Mouse (Mus musculus) spleen, adult 2 months (tissue): ENCODE results near the gene March6. TPM values are rescaled to one million over a fixed set of nuclear protein-coding genes. Genes with fewer than 3 reads are reported as not detected.

ENCODE experiments used
- DNase-seq, 2 experiments: peaks; one replicate each; pipeline versions ENCODE4 v3.0.0 to v3.0.0-alpha.2; 2012 to 2021; ENCODE audit warnings: low spot score in 2 of 2, low read depth in 1 of 2
- H3K27ac ChIP-seq: fragments of 200-500 bp; 2 replicates; pipeline ENCODE4 v1.5.1; 2012; ENCODE audit warnings: low read length, inconsistent platforms; ENCODE audit not compliant: insufficient read depth
- H3K27me3 ChIP-seq: fragments of 200-500 bp; 2 replicates; pipeline ENCODE4 v1.6.1; 2012; ENCODE audit warnings: mild to moderate bottlenecking, moderate library complexity, low read length, inconsistent platforms; ENCODE audit not compliant: control insufficient read depth, insufficient read depth
- H3K36me3 ChIP-seq: fragments of 200-500 bp; 2 replicates; pipeline ENCODE4 v1.6.1; 2012; ENCODE audit warnings: mild to moderate bottlenecking, low read length, inconsistent platforms; ENCODE audit not compliant: control insufficient read depth, insufficient read depth
- H3K4me1 ChIP-seq: fragments of 200-500 bp; 2 replicates; pipeline ENCODE4 v1.6.1; 2011; ENCODE audit warnings: inconsistent platforms; ENCODE audit not compliant: control insufficient read depth, insufficient read depth, insufficient read length
- H3K4me3 ChIP-seq: fragments of 200-500 bp; 2 replicates; pipeline ENCODE4 v1.5.1; 2011; ENCODE audit warnings: mild to moderate bottlenecking, inconsistent platforms; ENCODE audit not compliant: insufficient read depth, insufficient read length; ENCODE audit errors: extremely low read depth
- CTCF ChIP-seq: fragments of 200-500 bp; IDR thresholded peaks from 2 replicates; pipeline ENCODE4 v1.5.1; 2011; ENCODE audit warnings: mild to moderate bottlenecking, inconsistent platforms; ENCODE audit not compliant: insufficient read depth, insufficient read length, insufficient replicate concordance; ENCODE audit errors: extremely low read depth
- POLR2A ChIP-seq: fragments of 200-500 bp; IDR thresholded peaks from 2 replicates; pipeline ENCODE4 v1.6.1; 2011; ENCODE audit warnings: low read depth, low read length, inconsistent platforms
- WGBS: fragments of 180-500 bp; shearing (Covaris S2); methylation state at CpG from one replicate; pipeline ENCODE4 v1.1.7; 2018; 5-methylcytosine and 5-hydroxymethylcytosine counted together
- polyA plus RNA-seq: library from polyadenylated mRNA; depleted of rRNA; stranded (reverse); fragments of >200 nt; gene quantifications from 2 replicates; pipeline ENCODE4 v1.2.3, GENCODE M21; 2012; rRNA removed

Gene March6
- 8.5 and 8.7 TPM in 2 replicates for polyA plus RNA-seq

DNA sequence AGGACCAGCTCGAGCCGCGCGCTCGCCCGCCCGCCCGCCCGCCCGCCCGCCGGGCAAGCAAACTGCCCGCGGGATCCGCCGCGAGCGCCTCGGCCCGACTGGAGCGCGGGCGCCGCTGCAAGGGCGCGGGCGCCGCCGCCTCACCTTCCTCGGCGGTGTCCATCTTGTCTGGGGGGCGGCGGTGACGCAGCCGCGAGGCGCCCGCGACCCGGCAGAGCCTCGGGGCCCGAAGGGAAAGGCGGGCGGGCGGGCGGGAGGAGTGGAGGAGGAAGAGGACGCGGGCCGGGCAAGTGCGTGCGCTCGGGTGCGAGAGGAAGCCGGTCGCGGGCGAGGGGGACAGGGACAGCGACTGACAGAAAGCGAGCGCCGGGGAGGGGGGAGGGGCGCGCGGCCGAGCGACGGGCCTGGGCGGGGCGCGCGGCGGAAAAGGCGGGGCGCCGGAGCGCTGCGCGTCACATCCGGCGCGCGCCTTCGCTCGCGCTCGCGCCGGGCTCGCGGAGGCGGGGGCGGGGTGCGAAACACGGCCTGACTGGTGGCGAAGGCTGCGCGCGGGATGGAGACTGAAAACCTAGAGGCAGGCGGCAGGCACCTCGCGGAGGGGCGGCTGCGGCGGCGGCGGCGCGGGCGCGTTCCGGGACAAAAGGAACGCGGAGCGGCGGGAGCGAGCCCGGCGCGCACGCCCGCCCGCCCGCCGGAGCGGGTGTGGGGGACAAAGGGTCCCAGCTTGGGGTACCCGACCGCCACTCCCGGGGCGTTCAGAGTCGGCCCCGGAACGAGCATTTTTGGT is at the start of gene March6:
Gene March6, minus strand, starts transcription at position 395 of the 787 bp plus-strand sequence.
- WGBS, result under 1% methylated on average over 117 of the region's 132 CpGs
- Histone ChIP-seq H3K4me1 (no peaks in the 10 kb centered on the region; the same call in 1 of the 2 replicates), H3K27me3 (no peaks in the 10 kb centered on the region), H3K4me3 (peak within 1 kb of the TSS; percentile 80), H3K36me3 (no peaks in the 10 kb centered on the region), H3K27ac (peak within 1 kb of the TSS; percentile 95)
- TF ChIP-seq POLR2A (peak; percentile 65), CTCF (no peak)
- peak; percentile 76 to 87 for DNase-seq

DNA sequence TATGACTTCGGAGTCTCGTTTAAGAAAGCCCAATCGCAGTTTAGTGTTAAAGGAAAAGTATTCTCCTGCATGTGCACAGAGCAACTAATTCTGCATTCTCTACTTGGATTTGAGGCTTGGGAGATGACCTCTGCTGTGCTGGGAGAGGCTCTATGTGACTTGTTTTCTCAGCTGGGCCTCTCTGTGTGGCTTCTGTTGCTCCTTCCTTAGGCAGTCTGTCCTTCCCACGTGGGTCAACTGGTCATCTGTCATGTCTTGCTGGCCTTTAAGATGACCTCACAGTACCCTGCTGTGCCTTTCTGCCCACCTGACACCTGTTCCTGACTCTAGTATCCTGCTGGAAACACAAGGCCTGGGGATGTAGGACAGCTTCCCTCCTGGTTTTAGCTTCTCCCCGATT is 45.2 kb upstream of the March6 start:
- H3K36me3 ChIP-seq, result no peaks in the 10 kb centered on the region
- TF ChIP-seq POLR2A (no peak), CTCF (no peak)
- no peaks in the 10 kb centered on the region for H3K27me3 ChIP-seq
- no peak overlapping the region for H3K27ac ChIP-seq
- H3K4me3 ChIP-seq, result no peak overlapping the region
- H3K4me1 ChIP-seq, result peaks cover 12% of the 10 kb centered on the region
- no peak for DNase-seq
- 89% methylated on average over 5 of the region's 5 CpGs for WGBS

DNA sequence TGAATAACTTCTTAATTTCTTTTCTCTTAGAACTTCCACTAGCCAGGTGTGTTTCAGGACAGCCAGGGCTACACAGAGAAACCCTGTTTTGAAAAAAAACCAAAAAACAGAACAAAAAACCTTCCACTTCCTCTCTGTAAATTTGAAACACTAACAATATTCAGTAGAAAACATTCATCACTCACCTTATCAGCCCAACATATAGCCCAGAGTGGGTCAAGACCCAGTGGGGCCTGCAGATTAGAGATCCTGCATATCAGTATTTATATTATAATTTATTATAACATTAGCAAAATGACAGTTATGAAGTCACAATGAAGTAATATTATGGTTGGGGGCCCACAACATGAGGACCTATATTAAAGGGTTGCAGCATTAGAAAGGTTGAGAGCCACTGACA is 42.8 kb upstream of the March6 start:
- no peaks in the 10 kb centered on the region for H3K27me3 ChIP-seq
- no peaks in the 10 kb centered on the region for H3K36me3 ChIP-seq
- H3K4me1 ChIP-seq, result peaks cover 12% of the 10 kb centered on the region
- no peak overlapping the region for H3K27ac ChIP-seq
- H3K4me3 ChIP-seq, result no peak overlapping the region
- no peak for TF ChIP-seq CTCF
- no peak for TF ChIP-seq POLR2A
- DNase-seq, result no peak

DNA sequence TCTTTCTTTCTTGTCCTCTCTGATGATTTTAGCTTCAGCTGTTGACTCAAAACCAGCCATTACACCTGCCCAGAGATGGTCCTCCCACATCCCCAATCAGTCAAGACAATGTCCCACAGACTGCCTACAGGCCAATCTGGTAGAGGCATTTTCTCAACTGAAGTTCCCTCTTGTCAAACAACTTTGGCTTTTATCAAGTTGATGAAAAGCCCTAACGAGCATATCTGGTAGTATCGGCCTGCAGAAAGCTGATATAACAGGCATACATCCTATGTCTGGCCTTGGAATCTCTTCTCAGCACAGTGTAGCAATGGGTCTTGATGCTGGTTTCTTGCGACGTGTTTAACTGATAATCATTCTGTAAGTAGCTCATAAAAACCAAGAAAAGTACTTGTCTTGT is 42.4 kb upstream of the March6 start:
- WGBS, result 82% methylated on average over 4 of the region's 4 CpGs
- H3K4me1 ChIP-seq, result peaks cover 12% of the 10 kb centered on the region
- no peaks in the 10 kb centered on the region for H3K27me3 ChIP-seq
- no peaks in the 10 kb centered on the region for H3K36me3 ChIP-seq
- no peak overlapping the region for H3K27ac ChIP-seq
- no peak for TF ChIP-seq POLR2A
- no peak for TF ChIP-seq CTCF
- no peak for DNase-seq
- no peak overlapping the region for H3K4me3 ChIP-seq

DNA sequence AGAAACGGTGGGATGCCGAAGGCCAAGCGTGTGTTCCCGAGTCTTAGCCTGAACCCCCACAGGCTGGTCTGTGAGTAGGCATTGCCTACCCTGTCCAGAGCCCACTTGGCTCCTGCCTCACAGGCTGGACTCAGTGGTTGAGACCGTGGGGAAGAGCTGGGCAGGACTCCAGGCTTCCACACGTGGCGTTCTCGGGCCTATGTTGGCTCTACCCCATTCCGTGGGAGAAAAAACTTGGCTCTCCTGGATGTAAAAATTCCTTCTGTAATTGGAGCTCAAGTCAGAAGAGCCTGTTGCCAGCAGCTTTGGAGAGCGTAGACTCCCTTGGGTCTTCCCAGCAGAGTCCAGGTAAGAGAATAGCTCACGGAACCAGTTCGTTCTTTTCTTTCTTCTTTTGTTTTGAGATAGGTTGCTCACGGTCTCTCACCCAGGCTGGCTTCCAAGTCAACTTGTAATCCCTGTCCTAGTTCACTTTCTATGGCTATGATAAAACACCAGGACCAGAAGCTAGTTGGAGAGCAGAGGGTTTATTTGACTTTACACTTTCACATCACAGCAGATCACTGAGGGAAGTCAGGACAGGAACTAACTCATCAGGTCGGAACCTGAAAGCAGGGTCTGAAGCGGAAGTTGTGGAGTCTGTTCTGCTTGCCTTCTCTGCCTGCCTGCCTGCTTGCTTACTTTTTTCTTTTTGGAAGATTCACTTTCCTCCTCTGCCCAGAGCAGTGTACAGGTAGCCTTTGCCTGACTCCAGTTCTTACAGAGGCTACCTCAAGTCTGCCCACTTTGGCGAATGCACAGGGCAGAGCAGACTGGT is 41.3 kb upstream of the March6 start:
- peaks cover 12% of the 10 kb centered on the region for H3K4me1 ChIP-seq
- no peak overlapping the region for H3K4me3 ChIP-seq
- no peak for TF ChIP-seq CTCF
- no peak for TF ChIP-seq POLR2A
- no peak for DNase-seq
- no peaks in the 10 kb centered on the region for H3K27me3 ChIP-seq
- no peaks in the 10 kb centered on the region for H3K36me3 ChIP-seq
- peak overlapping the region; percentile 48 for H3K27ac ChIP-seq
- WGBS, result 84% methylated on average over 16 of the region's 16 CpGs

DNA sequence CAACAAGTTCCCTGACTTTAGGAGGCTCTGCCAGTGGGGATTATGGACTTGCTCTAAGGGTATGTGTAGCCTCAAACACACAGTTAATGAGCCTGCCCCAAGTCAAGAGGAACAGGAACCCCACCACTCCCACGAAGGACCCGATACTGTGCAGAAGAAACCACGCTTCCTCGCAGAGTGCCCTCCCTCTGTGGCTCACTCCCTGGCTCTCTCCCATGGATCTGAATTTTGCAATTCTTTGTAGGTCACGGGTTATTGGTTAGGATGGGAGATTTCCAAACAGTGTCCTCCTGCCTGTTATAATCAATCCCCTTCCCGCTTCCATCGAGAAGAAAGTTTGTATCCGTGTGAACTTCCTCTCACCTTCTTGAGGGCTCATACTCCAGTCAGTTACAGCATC is 40.1 kb upstream of the March6 start:
- Histone ChIP-seq H3K27me3 (no peaks in the 10 kb centered on the region), H3K27ac (no peak overlapping the region), H3K4me3 (no peak overlapping the region), H3K36me3 (no peaks in the 10 kb centered on the region), H3K4me1 (peaks cover 12% of the 10 kb centered on the region)
- WGBS, result 63% methylated on average over 8 of the region's 8 CpGs
- no peak for DNase-seq
- TF ChIP-seq POLR2A (no peak), CTCF (no peak)
